Mouse (Mus musculus) kidney, embryonic 15.5 days (tissue): Measurements from ENCODE around the gene Timp3. TPM values are rescaled to one million over a fixed set of nuclear protein-coding genes. Genes with fewer than 3 reads are reported as not detected.

ENCODE experiments used
- ATAC-seq: fragments of 200-750 bp; cut with Nextera tagmentation; replicated peaks from 2 replicates; pipeline ENCODE4 v1.8.0; 2017; ENCODE audit warnings: moderate TSS enrichment; ENCODE audit not compliant: low FRiP score
- H3K27ac ChIP-seq: fragments of 300-500 bp; sonication (generic); 2 replicates; pipeline ENCODE4 v1.5.1; 2015; ENCODE audit warnings: mild to moderate bottlenecking, inconsistent platforms
- H3K27me3 ChIP-seq: fragments of 300-500 bp; sonication (generic); 2 replicates; pipeline ENCODE4 v1.6.1; 2015; ENCODE audit warnings: inconsistent platforms
- H3K36me3 ChIP-seq: fragments of 300-500 bp; sonication (generic); 2 replicates; pipeline ENCODE4 v1.6.1; 2015; ENCODE audit warnings: inconsistent platforms
- H3K4me1 ChIP-seq: fragments of 300-500 bp; sonication (generic); 2 replicates; pipeline ENCODE4 v1.6.1; 2015; ENCODE audit warnings: inconsistent platforms
- H3K4me2 ChIP-seq: fragments of 300-500 bp; sonication (generic); 2 replicates; pipeline ENCODE4 v1.6.1; 2015; ENCODE audit warnings: moderate library complexity, mild to moderate bottlenecking, inconsistent platforms
- H3K4me3 ChIP-seq: fragments of 300-500 bp; sonication (generic); replicated peaks from 2 replicates; pipeline ENCODE4 v1.5.1; 2015; ENCODE audit warnings: mild to moderate bottlenecking, inconsistent platforms
- H3K9ac ChIP-seq: fragments of 300-500 bp; sonication (generic); 2 replicates; pipeline ENCODE4 v1.6.1; 2015; ENCODE audit warnings: mild to moderate bottlenecking, inconsistent platforms
- H3K9me3 ChIP-seq: fragments of 300-500 bp; sonication (generic); replicated peaks from 2 replicates; pipeline ENCODE4 v1.6.1; 2016; ENCODE audit warnings: inconsistent platforms
- WGBS: fragments of 180-500 bp; shearing (Covaris S2); methylation state at CpG from one replicate; pipeline ENCODE4 v1.1.7; 2015; ENCODE audit warnings: mixed read lengths; 5-methylcytosine and 5-hydroxymethylcytosine counted together
- polyA plus RNA-seq: library from polyadenylated mRNA; unstranded; fragments of >200 nt; fragmentation: Nextera tagmentation; extraction: Ambion mirVana; gene quantifications from 2 replicates; pipeline ENCODE4 v1.2.1, GENCODE M21; 2015

Timp3 gene
- polyA plus RNA-seq, 1 experiment from 2014 or later: 85.9 TPM

GRCm38 (mm10) chr10:86318552-86319140 lies 18.5 kb downstream of the Timp3 start:
- H3K4me1 ChIP-seq: peaks cover 33% of the 10 kb centered on the region
- ATAC-seq: no peak
- H3K9ac ChIP-seq: no peak overlapping the region
- 89% methylated on average over 5 of the region's 5 CpGs for WGBS
- H3K27ac ChIP-seq: no peak overlapping the region
- H3K9me3 ChIP-seq: no peaks in the 10 kb centered on the region
- no peak overlapping the region for H3K4me3 ChIP-seq
- H3K36me3 ChIP-seq: peaks cover 10% of the 10 kb centered on the region; the same call in 1 of the 2 replicates
- H3K27me3 ChIP-seq: no peaks in the 10 kb centered on the region
- H3K4me2 ChIP-seq: no peak overlapping the region

DNA sequence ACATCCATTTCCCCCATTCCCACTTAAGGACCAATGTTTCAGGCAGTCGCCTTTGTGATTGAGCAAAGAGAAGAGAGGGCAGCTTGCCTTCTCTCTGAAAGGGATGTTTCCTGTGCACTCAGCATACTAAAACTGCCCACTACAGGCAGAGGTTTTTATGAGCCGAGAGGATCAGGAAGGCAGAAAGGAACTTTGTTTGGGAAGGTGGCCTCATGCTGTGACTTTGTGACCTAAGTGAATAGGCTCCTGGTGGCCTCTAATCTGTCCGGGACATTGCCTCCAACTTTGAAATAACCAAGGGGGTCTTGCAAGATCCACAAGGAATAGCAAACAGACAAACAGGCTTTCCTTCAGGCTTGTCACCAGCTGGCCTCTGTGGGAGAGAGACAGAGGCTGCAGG lies 19.4 kb downstream of the Timp3 start:
- WGBS: 43% methylated on average over 3 of the region's 3 CpGs
- no peak for ATAC-seq
- Histone ChIP-seq H3K9me3 (no peaks in the 10 kb centered on the region), H3K27ac (no peak overlapping the region), H3K9ac (no peak overlapping the region), H3K36me3 (peaks cover 3% of the 10 kb centered on the region; the same call in 1 of the 2 replicates), H3K4me1 (peaks cover 35% of the 10 kb centered on the region), H3K4me2 (no peak overlapping the region), H3K4me3 (no peak overlapping the region), H3K27me3 (no peaks in the 10 kb centered on the region)

DNA sequence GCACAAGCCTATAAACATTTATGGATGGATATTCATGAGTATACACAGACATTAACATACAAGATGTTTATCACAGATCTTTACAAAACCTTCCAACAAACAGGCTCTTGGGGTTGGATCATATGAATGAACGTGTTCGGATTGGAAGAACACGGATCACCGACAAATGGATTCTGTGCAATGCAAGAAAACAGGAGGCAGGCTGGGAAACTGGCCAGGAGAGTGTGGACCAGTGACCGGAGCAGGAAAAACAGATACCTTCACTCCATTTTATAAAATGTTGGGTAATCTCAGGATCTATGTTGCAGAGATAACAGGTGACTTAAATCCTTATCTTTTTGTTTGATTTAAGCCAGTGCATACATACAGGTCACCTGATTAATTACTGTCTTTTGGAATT lies 20.0 kb downstream of the Timp3 start:
- Histone ChIP-seq H3K4me3 (no peak overlapping the region), H3K4me1 (peaks cover 33% of the 10 kb centered on the region), H3K36me3 (peaks cover 3% of the 10 kb centered on the region; the same call in 1 of the 2 replicates), H3K4me2 (no peak overlapping the region), H3K9me3 (no peaks in the 10 kb centered on the region), H3K27me3 (no peaks in the 10 kb centered on the region), H3K9ac (no peak overlapping the region), H3K27ac (no peak overlapping the region)
- WGBS: 91% methylated on average over 5 of the region's 5 CpGs
- no peak for ATAC-seq

- Histone ChIP-seq H3K4me2 (no peak overlapping the region), H3K4me1 (peaks cover 35% of the 10 kb centered on the region), H3K27ac (no peak overlapping the region), H3K9me3 (no peaks in the 10 kb centered on the region), H3K9ac (no peak overlapping the region), H3K27me3 (no peaks in the 10 kb centered on the region), H3K36me3 (peaks cover 3% of the 10 kb centered on the region; the same call in 1 of the 2 replicates), H3K4me3 (no peak overlapping the region)
- ATAC-seq: no peak
- WGBS: 79% methylated on average over 8 of the region's 8 CpGs
Observed at GRCm38 (mm10) chr10:86321194-86321593, 21.0 kb downstream of the Timp3 start.

GRCm38 (mm10) chr10:86322006-86322405 lies 21.8 kb downstream of the Timp3 start:
- no peak for ATAC-seq
- peaks cover 29% of the 10 kb centered on the region for H3K4me1 ChIP-seq
- peaks cover 7% of the 10 kb centered on the region; the same call in 1 of the 2 replicates for H3K36me3 ChIP-seq
- no peaks in the 10 kb centered on the region for H3K27me3 ChIP-seq
- H3K9me3 ChIP-seq: no peaks in the 10 kb centered on the region
- no peak overlapping the region for H3K4me2 ChIP-seq
- H3K4me3 ChIP-seq: no peak overlapping the region
- 26% methylated on average over 1 of the region's 1 CpGs for WGBS
- H3K27ac ChIP-seq: no peak overlapping the region
- no peak overlapping the region for H3K9ac ChIP-seq

- Histone ChIP-seq H3K4me2 (no peak overlapping the region), H3K9ac (no peak overlapping the region), H3K36me3 (peaks cover 7% of the 10 kb centered on the region; the same call in 1 of the 2 replicates), H3K4me3 (no peak overlapping the region), H3K9me3 (no peaks in the 10 kb centered on the region), H3K4me1 (peaks cover 31% of the 10 kb centered on the region), H3K27ac (no peak overlapping the region), H3K27me3 (no peaks in the 10 kb centered on the region)
- WGBS: 83% methylated on average over 4 of the region's 4 CpGs
- ATAC-seq: no peak
Observed at GRCm38 (mm10) chr10:86323275-86323994, 23.3 kb downstream of the Timp3 start.

- Histone ChIP-seq H3K4me2 (no peak overlapping the region), H3K4me3 (no peak overlapping the region), H3K27ac (0 out of 2 replicates have a peak overlapping the region, but pooled peaks have one; percentile 39), H3K9ac (no peak overlapping the region), H3K9me3 (no peaks in the 10 kb centered on the region), H3K4me1 (peaks cover 38% of the 10 kb centered on the region), H3K36me3 (peaks cover 5% of the 10 kb centered on the region; the same call in 1 of the 2 replicates), H3K27me3 (no peaks in the 10 kb centered on the region)
- ATAC-seq: peak; percentile 47
- 25% methylated on average over 6 of the region's 6 CpGs for WGBS
Observed at GRCm38 (mm10) chr10:86325272-86325671, 25.1 kb downstream of the Timp3 start.

DNA sequence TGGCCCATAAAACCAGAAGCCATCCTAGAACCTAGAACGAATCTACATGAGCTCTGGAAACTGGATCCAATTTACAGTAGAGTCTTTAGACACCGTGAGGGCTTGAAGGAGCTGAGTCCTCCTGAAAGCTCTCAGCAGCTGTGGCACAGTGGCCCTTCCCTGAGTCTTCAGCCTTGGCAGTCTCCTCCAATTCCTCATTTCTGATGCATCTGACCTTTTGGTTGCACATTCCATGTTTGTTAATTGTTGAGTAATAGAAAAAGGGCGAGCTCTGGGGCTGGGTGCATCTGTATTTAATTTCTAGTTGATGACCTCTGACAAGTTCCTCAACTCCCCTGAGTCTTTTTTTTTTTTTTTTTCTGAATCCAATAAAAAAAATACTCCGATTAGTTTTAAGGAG lies 28.0 kb downstream of the Timp3 start:
- H3K4me2 ChIP-seq: no peak overlapping the region
- WGBS: 82% methylated on average over 4 of the region's 4 CpGs
- no peaks in the 10 kb centered on the region for H3K9me3 ChIP-seq
- ATAC-seq: no peak
- no peak overlapping the region for H3K4me3 ChIP-seq
- peaks cover 5% of the 10 kb centered on the region; the same call in 1 of the 2 replicates for H3K36me3 ChIP-seq
- no peak overlapping the region for H3K9ac ChIP-seq
- H3K4me1 ChIP-seq: peaks cover 61% of the 10 kb centered on the region
- no peaks in the 10 kb centered on the region for H3K27me3 ChIP-seq
- no peak overlapping the region for H3K27ac ChIP-seq

DNA sequence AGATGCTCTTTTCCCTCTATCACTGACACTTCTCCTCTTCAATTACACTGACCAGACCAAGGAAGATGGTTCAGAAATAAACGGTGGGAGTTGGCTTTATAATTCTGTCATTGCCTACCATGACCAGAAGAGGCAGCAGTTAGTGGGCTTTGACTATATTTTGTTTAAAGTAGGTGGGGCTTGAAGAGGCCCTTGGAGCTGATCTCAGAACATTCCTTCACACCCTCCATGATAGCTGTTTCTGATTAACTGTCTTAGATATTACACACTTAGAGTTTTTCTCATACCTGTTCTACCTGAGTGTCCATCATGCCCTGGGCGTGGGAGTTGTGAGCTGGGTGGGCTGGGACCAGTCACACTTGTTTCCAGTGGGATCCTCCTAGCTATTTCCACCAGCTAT lies 28.5 kb downstream of the Timp3 start:
- peaks cover 63% of the 10 kb centered on the region for H3K4me1 ChIP-seq
- 75% methylated on average over 2 of the region's 2 CpGs for WGBS
- H3K27ac ChIP-seq: no peak overlapping the region
- H3K4me3 ChIP-seq: no peak overlapping the region
- no peak overlapping the region for H3K4me2 ChIP-seq
- no peak overlapping the region for H3K9ac ChIP-seq
- no peaks in the 10 kb centered on the region for H3K9me3 ChIP-seq
- H3K27me3 ChIP-seq: no peaks in the 10 kb centered on the region
- H3K36me3 ChIP-seq: peaks cover 5% of the 10 kb centered on the region; the same call in 1 of the 2 replicates
- ATAC-seq: no peak

- ATAC-seq: no peak
Observed at GRCm38 (mm10) chr10:86329241-86329882, 29.2 kb downstream of the Timp3 start.

GRCm38 (mm10) chr10:86330993-86331680 lies 31.0 kb downstream of the Timp3 start:
- H3K4me2 ChIP-seq: 0 out of 2 replicates have a peak overlapping the region, but pooled peaks have one; percentile 22
- no peak overlapping the region for H3K4me3 ChIP-seq
- ATAC-seq: no peak
- 38% methylated on average over 5 of the region's 5 CpGs for WGBS
- peak overlapping the region; percentile 91 for H3K27ac ChIP-seq
- no peaks in the 10 kb centered on the region for H3K9me3 ChIP-seq
- no peaks in the 10 kb centered on the region for H3K27me3 ChIP-seq
- H3K4me1 ChIP-seq: peaks cover 67% of the 10 kb centered on the region
- H3K36me3 ChIP-seq: peaks cover 5% of the 10 kb centered on the region; the same call in 1 of the 2 replicates
- H3K9ac ChIP-seq: no peak overlapping the region

More at GRCm38 (mm10) chr10:86329241-86329882, 29.2 kb downstream of the Timp3 start:
- WGBS: 90% methylated on average over 8 of the region's 8 CpGs
- Histone ChIP-seq H3K36me3 (peaks cover 5% of the 10 kb centered on the region; the same call in 1 of the 2 replicates), H3K27ac (0 out of 2 replicates have a peak overlapping the region, but pooled peaks have one; percentile 2), H3K4me1 (peaks cover 68% of the 10 kb centered on the region), H3K4me3 (no peak overlapping the region), H3K9me3 (no peaks in the 10 kb centered on the region), H3K9ac (no peak overlapping the region), H3K27me3 (no peaks in the 10 kb centered on the region), H3K4me2 (no peak overlapping the region)
